Mouse (Mus musculus) thymus, adult 2 months (tissue): Measurements from ENCODE around the gene 2700049A03Rik. TPM values are rescaled to one million over a fixed set of nuclear protein-coding genes. Genes with fewer than 3 reads are reported as not detected.

Experiments
- DNase-seq: peaks from one replicate; pipeline ENCODE4 v3.0.0; 2021
- H3K27ac ChIP-seq: fragments of 200-500 bp; 2 replicates; pipeline ENCODE4 v1.5.1; 2012; ENCODE audit warnings: low read length, control low read depth; ENCODE audit not compliant: control insufficient read depth, insufficient read depth
- H3K27me3 ChIP-seq: fragments of 200-500 bp; 2 replicates; pipeline ENCODE4 v1.6.1; 2012; ENCODE audit warnings: mild to moderate bottlenecking, low read length, moderate library complexity, mixed read lengths; ENCODE audit not compliant: control insufficient read depth, insufficient read depth
- H3K36me3 ChIP-seq: fragments of 200-500 bp; 2 replicates; pipeline ENCODE4 v1.6.1; 2012; ENCODE audit warnings: mild to moderate bottlenecking, low read length, moderate library complexity; ENCODE audit not compliant: control insufficient read depth, insufficient read depth
- H3K4me1 ChIP-seq: fragments of 200-500 bp; replicated peaks from 2 replicates; pipeline ENCODE4 v1.6.1; 2012; ENCODE audit warnings: low read length; ENCODE audit not compliant: control insufficient read depth, insufficient read depth
- H3K4me3 ChIP-seq: fragments of 200-500 bp; 2 replicates; pipeline ENCODE4 v1.5.1; 2012; ENCODE audit warnings: mild to moderate bottlenecking, low read length, control low read depth, moderate library complexity; ENCODE audit not compliant: control insufficient read depth, insufficient read depth
- CTCF ChIP-seq: fragments of 200-500 bp; IDR thresholded peaks from 2 replicates; pipeline ENCODE4 v1.5.1; 2012; ENCODE audit warnings: mild to moderate bottlenecking, control low read depth, low read length, moderate library complexity, borderline replicate concordance; ENCODE audit not compliant: control insufficient read depth, poor library complexity, insufficient read depth; ENCODE audit errors: extremely low read depth
- POLR2A ChIP-seq: fragments of 200-500 bp; IDR thresholded peaks from 2 replicates; pipeline ENCODE4 v1.6.1; 2012; ENCODE audit warnings: mild to moderate bottlenecking, low read length, control low read depth, moderate library complexity; ENCODE audit not compliant: control insufficient read depth, poor library complexity, insufficient read depth; ENCODE audit errors: extremely low read depth
- WGBS: fragments of 180-500 bp; shearing (Covaris S2); methylation state at CpG from one replicate; pipeline ENCODE4 v1.1.7; 2018; 5-methylcytosine and 5-hydroxymethylcytosine counted together
- polyA plus RNA-seq: library from polyadenylated mRNA; depleted of rRNA; stranded (reverse); fragments of >200 nt; gene quantifications from 2 replicates; pipeline ENCODE4 v1.2.3, GENCODE M21; 2012

The 2700049A03Rik gene
- polyA plus RNA-seq, 1 experiment: 7.0 TPM

- TF ChIP-seq CTCF (no peak), POLR2A (no peak)
- H3K4me1 ChIP-seq: no peaks in the 10 kb centered on the region
- H3K27me3 ChIP-seq: no peaks in the 10 kb centered on the region
- no peak for DNase-seq
- peaks cover 50% of the 10 kb centered on the region for H3K36me3 ChIP-seq
- 95% methylated on average over 6 of the region's 6 CpGs for WGBS
- H3K4me3 ChIP-seq: no peak overlapping the region
- no peak overlapping the region for H3K27ac ChIP-seq
Observed at GRCm38 (mm10) chr12:71157974-71158373, 21.3 kb downstream of the 2700049A03Rik start.

- Histone ChIP-seq H3K27ac (no peak overlapping the region), H3K4me3 (no peak overlapping the region), H3K4me1 (no peaks in the 10 kb centered on the region), H3K27me3 (no peaks in the 10 kb centered on the region), H3K36me3 (peaks cover 38% of the 10 kb centered on the region)
- 83% methylated on average over 9 of the region's 9 CpGs for WGBS
- no peak for TF ChIP-seq POLR2A
- TF ChIP-seq CTCF: no peak
- no peak for DNase-seq
Observed at GRCm38 (mm10) chr12:71164410-71164809, 27.8 kb downstream of the 2700049A03Rik start.

DNA sequence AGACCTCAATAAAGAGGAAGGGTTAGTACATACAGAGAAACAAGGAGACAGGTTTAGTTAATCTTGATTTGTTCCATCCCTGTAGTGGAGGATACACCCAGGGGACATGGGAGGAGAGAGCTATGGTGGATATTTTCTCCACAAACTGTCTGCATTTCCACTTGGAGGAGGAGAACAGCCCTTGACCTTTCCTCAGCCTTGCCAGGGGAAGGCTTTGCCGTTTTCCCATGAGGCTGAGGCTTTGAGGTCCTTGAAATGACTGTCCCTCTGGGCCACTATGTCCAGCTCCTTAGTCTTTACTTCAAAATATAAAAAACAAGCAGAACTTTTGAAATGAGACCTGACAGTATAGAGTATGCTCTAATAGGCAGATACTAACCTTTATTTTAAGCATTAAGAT, 33.3 kb downstream of the 2700049A03Rik start:
- WGBS: 97% methylated on average over 1 of the region's 1 CpGs
- no peak for TF ChIP-seq CTCF
- no peak for TF ChIP-seq POLR2A
- H3K36me3 ChIP-seq: peaks cover 27% of the 10 kb centered on the region

GRCm38 (mm10) chr12:71183736-71184135, 47.1 kb downstream of the 2700049A03Rik start:
- Histone ChIP-seq H3K36me3 (peaks cover 31% of the 10 kb centered on the region), H3K27ac (no peak overlapping the region), H3K4me3 (no peak overlapping the region), H3K27me3 (no peaks in the 10 kb centered on the region), H3K4me1 (no peaks in the 10 kb centered on the region)
- WGBS: 95% methylated on average over 3 of the region's 3 CpGs
- TF ChIP-seq CTCF: no peak
- no peak for TF ChIP-seq POLR2A
- DNase-seq: no peak

More for the DNA sequence above, 33.3 kb downstream of the 2700049A03Rik start:
- Histone ChIP-seq H3K27ac (no peak overlapping the region), H3K4me1 (no peaks in the 10 kb centered on the region), H3K4me3 (no peak overlapping the region), H3K27me3 (no peaks in the 10 kb centered on the region)
- no peak for DNase-seq

DNA sequence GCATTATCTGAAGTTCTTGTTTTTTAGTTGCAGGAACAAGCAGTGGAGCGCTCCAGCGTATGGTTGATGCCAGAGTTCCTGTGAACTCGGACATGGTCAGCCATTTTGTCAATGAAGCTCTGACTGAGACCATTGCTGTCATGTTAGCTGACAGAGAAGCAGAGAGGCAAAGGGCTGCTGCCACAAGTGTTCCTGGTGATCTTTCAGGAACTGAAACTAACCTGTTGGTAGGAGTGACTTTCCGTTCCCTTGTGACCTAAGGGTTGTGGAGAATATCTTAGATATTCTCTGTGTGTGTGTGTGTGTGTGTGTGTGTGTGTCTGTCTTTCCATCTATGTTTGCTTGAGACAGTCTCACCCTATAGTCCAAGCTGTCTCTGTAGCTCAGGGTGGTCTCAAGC, 47.7 kb downstream of the 2700049A03Rik start:
- H3K4me3 ChIP-seq: no peak overlapping the region
- TF ChIP-seq POLR2A: no peak
- 98% methylated on average over 4 of the region's 4 CpGs for WGBS
- DNase-seq: no peak
- no peaks in the 10 kb centered on the region for H3K27me3 ChIP-seq
- peaks cover 37% of the 10 kb centered on the region for H3K36me3 ChIP-seq
- no peak overlapping the region for H3K27ac ChIP-seq
- no peaks in the 10 kb centered on the region for H3K4me1 ChIP-seq

DNA sequence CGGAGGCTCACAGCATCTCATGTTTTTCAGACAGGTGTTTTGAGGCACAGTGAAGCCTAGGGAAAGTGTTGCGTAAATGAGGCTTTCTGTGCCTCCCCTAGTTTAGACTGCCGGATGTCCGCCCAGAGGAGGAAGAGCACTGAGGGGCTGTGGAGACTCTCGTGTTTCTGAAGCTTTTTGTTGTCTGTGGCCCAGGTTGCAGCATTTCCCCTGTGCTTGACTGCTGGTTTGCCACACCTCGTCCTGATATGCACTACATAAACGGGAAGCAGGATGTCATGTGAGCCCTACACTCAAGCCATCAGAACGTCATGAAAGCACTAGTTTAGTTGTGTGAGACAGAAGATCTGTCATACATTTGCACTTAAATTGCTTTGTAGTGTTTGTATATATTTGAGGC, 56.1 kb downstream of the 2700049A03Rik start:
- Histone ChIP-seq H3K27ac (no peak overlapping the region), H3K27me3 (no peaks in the 10 kb centered on the region), H3K4me1 (no peaks in the 10 kb centered on the region), H3K36me3 (peaks cover 63% of the 10 kb centered on the region), H3K4me3 (no peak overlapping the region)
- TF ChIP-seq POLR2A: no peak
- no peak for TF ChIP-seq CTCF
- WGBS: 85% methylated on average over 8 of the region's 8 CpGs
- DNase-seq: peak; percentile 7

- Histone ChIP-seq H3K27ac (no peak overlapping the region), H3K4me3 (no peak overlapping the region), H3K27me3 (no peaks in the 10 kb centered on the region), H3K4me1 (no peaks in the 10 kb centered on the region), H3K36me3 (peaks cover 31% of the 10 kb centered on the region)
- TF ChIP-seq CTCF (no peak), POLR2A (no peak)
- WGBS: 94% methylated on average over 3 of the region's 3 CpGs
- peak; percentile 13 for DNase-seq
Observed at GRCm38 (mm10) chr12:71197671-71198070, 61.0 kb downstream of the 2700049A03Rik start.

- H3K27ac ChIP-seq: no peak overlapping the region
- WGBS: 95% methylated on average over 5 of the region's 5 CpGs
- no peaks in the 10 kb centered on the region for H3K4me1 ChIP-seq
- H3K36me3 ChIP-seq: peaks cover under 1% of the 10 kb centered on the region; the same call in 1 of the 2 replicates
- no peak for TF ChIP-seq POLR2A
- TF ChIP-seq CTCF: no peak
- no peak overlapping the region for H3K4me3 ChIP-seq
- DNase-seq: no peak
- no peaks in the 10 kb centered on the region for H3K27me3 ChIP-seq
Observed at GRCm38 (mm10) chr12:71201753-71202152, 65.1 kb downstream of the 2700049A03Rik start.
